Mouse (Mus musculus): ENCODE measurements around the gene Xxylt1. TPM values are rescaled to one million over a fixed set of nuclear protein-coding genes. Genes with fewer than 3 reads are reported as not detected.

Gene Xxylt1
- polyA plus RNA-seq, 1 experiment from 2014 or later = 12.9 TPM

DNA sequence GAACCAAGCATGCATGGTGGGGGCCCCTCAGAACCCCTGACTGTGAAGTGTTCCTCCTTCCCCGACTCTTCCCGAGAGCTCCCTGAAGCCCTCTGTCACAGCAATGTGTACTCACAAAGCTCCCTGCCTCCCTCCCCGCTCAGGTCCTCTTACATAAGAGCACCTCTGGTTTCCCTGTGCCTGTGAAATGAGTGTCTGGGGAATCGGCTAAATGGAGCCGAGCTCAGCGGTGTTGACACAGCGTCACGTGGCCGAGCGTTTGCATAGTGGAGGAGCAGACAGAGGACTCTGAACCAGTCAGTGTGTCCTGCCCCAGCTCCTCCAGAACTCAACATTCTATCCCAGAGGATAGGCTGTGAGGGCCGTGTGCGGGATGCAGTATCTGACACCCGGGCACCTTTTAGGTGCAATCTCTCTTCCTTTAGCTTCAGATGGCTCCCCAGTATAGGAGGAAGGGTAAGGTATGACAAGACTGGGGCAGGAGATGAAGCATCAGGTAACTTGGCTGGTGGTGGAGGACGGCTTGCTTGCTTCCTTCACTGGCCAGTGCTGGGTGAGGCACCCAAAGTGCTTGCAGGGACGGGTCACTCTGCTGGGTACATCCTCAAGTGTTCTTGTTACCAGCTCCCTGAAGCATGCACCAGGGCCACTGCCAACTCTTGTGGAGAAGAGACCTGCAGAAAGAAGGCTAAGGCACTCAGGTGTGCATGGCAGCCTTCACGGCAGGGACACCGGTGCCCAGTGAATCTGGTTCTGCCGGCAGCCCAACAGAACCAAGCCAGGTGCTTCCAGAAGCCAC lies 111.8 kb downstream of the Xxylt1 start:
- no peak overlapping the region for H3K4me3 ChIP-seq
- ATAC-seq (ENCODE audit: insufficient number of reproducible peaks, low FRiP score) = no peak
- H3K27me3 ChIP-seq (replicated peaks) = no peaks in the 10 kb centered on the region
- no peaks in the 10 kb centered on the region for H3K36me3 ChIP-seq
- no peak overlapping the region; the same call in 1 of the 2 replicates for H3K27ac ChIP-seq (ENCODE audit: poor library complexity, severe bottlenecking)
- no peak overlapping the region for H3K9ac ChIP-seq
- WGBS = 51% methylated on average over 18 of the region's 18 CpGs
- no peaks in the 10 kb centered on the region for H3K9me3 ChIP-seq (replicated peaks)
- peaks cover 68% of the 10 kb centered on the region for H3K4me1 ChIP-seq (replicated peaks)
- peak overlapping the region; percentile 9; the same call in 1 of the 2 replicates for H3K4me2 ChIP-seq

GRCm38 (mm10) chr16:30968402-30969151 lies 112.7 kb downstream of the Xxylt1 start:
- Histone ChIP-seq H3K27me3 (replicated peaks) (no peaks in the 10 kb centered on the region), H3K4me3 (no peak overlapping the region), H3K4me1 (replicated peaks) (peaks cover 71% of the 10 kb centered on the region), H3K9ac (no peak overlapping the region), H3K4me2 (no peak overlapping the region), H3K27ac (ENCODE audit: poor library complexity, severe bottlenecking) (no peak overlapping the region), H3K9me3 (replicated peaks) (no peaks in the 10 kb centered on the region), H3K36me3 (no peaks in the 10 kb centered on the region)
- WGBS = 77% methylated on average over 7 of the region's 7 CpGs
- no peak for ATAC-seq (ENCODE audit: insufficient number of reproducible peaks, low FRiP score)

GRCm38 (mm10) chr16:30966684-30967083 lies 114.5 kb downstream of the Xxylt1 start:
- Histone ChIP-seq H3K36me3 (no peaks in the 10 kb centered on the region), H3K9me3 (replicated peaks) (no peaks in the 10 kb centered on the region), H3K4me2 (no peak overlapping the region), H3K27ac (ENCODE audit: poor library complexity, severe bottlenecking) (peak overlapping the region; percentile 28), H3K27me3 (replicated peaks) (no peaks in the 10 kb centered on the region), H3K4me3 (no peak overlapping the region), H3K4me1 (replicated peaks) (peaks cover 57% of the 10 kb centered on the region), H3K9ac (no peak overlapping the region)
- WGBS = 24% methylated on average over 5 of the region's 5 CpGs
- peak; percentile 20; the same call in 1 of the 2 replicates for ATAC-seq (ENCODE audit: insufficient number of reproducible peaks, low FRiP score)

DNA sequence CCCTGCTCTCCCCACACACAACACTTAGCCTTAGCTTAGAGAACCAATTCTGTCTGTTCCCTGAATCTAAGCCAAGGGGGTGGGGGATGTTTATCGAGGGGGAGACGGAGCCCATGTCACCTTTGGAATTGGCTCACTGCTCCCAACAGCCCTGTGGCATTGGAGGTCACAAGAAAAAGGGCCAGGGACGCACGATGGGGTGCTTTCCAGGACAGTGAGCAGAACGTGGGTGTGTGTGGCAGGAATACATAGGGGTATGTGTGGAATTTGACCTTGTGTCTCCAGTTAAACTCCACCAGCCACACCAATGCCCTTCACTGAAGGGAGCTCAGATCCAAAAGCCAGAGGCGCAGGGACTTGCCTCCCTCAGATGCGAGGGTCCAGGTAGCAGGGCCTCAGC lies 116.3 kb downstream of the Xxylt1 start:
- ATAC-seq (ENCODE audit: insufficient number of reproducible peaks, low FRiP score) = no peak
- peaks cover 49% of the 10 kb centered on the region for H3K4me1 ChIP-seq (replicated peaks)

GRCm38 (mm10) chr16:30964411-30964810 lies 116.8 kb downstream of the Xxylt1 start:
- Histone ChIP-seq H3K4me3 (no peak overlapping the region), H3K9ac (no peak overlapping the region), H3K36me3 (no peaks in the 10 kb centered on the region), H3K27me3 (replicated peaks) (no peaks in the 10 kb centered on the region), H3K4me1 (replicated peaks) (peaks cover 44% of the 10 kb centered on the region), H3K4me2 (no peak overlapping the region), H3K9me3 (replicated peaks) (no peaks in the 10 kb centered on the region), H3K27ac (ENCODE audit: poor library complexity, severe bottlenecking) (peak overlapping the region; percentile 64)
- WGBS = 50% methylated on average over 6 of the region's 6 CpGs
- no peak for ATAC-seq (ENCODE audit: insufficient number of reproducible peaks, low FRiP score)

More for the DNA sequence above, 116.3 kb downstream of the Xxylt1 start:
- 51% methylated on average over 7 of the region's 7 CpGs for WGBS
- Histone ChIP-seq H3K4me3 (no peak overlapping the region), H3K27ac (ENCODE audit: poor library complexity, severe bottlenecking) (peak overlapping the region; percentile 64), H3K36me3 (no peaks in the 10 kb centered on the region), H3K27me3 (replicated peaks) (no peaks in the 10 kb centered on the region), H3K4me2 (no peak overlapping the region), H3K9me3 (replicated peaks) (no peaks in the 10 kb centered on the region), H3K9ac (no peak overlapping the region)

DNA sequence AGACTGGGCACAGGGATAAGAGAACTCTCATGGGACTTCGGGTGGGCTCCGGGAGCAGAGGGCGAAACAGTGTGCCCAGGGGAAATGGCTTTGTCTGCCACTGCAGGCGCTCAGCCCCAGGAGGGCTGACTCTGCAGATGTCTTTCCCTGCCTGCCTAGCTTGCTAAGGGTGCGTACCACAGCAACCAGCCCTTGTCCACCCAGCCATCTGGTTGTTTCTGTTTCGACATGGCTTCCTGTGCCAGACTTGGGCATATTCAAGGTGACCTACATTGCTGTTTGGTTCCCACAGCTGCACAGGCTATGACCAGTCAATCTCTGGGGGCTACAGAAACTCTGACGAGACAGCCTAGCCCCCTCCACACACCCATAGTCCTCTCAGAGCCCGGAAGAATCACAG lies 118.7 kb downstream of the Xxylt1 start:
- Histone ChIP-seq H3K9me3 (replicated peaks) (no peaks in the 10 kb centered on the region), H3K4me1 (replicated peaks) (peaks cover 40% of the 10 kb centered on the region), H3K36me3 (no peaks in the 10 kb centered on the region), H3K27ac (ENCODE audit: poor library complexity, severe bottlenecking) (no peak overlapping the region), H3K4me3 (no peak overlapping the region), H3K27me3 (replicated peaks) (no peaks in the 10 kb centered on the region), H3K4me2 (no peak overlapping the region), H3K9ac (no peak overlapping the region)
- no peak for ATAC-seq (ENCODE audit: insufficient number of reproducible peaks, low FRiP score)
- 92% methylated on average over 8 of the region's 8 CpGs for WGBS

GRCm38 (mm10) chr16:30961176-30961575 lies 120.1 kb downstream of the Xxylt1 start:
- Histone ChIP-seq H3K9me3 (replicated peaks) (no peaks in the 10 kb centered on the region), H3K27ac (ENCODE audit: poor library complexity, severe bottlenecking) (no peak overlapping the region), H3K36me3 (no peaks in the 10 kb centered on the region), H3K4me1 (replicated peaks) (peaks cover 30% of the 10 kb centered on the region), H3K9ac (no peak overlapping the region), H3K27me3 (replicated peaks) (no peaks in the 10 kb centered on the region), H3K4me3 (no peak overlapping the region), H3K4me2 (no peak overlapping the region)
- no peak for ATAC-seq (ENCODE audit: insufficient number of reproducible peaks, low FRiP score)
- WGBS = 90% methylated on average over 8 of the region's 8 CpGs

- 90% methylated on average over 4 of the region's 4 CpGs for WGBS
- Histone ChIP-seq H3K27me3 (replicated peaks) (no peaks in the 10 kb centered on the region), H3K4me3 (no peak overlapping the region), H3K4me2 (no peak overlapping the region), H3K9ac (no peak overlapping the region), H3K9me3 (replicated peaks) (no peaks in the 10 kb centered on the region), H3K27ac (ENCODE audit: poor library complexity, severe bottlenecking) (no peak overlapping the region), H3K36me3 (no peaks in the 10 kb centered on the region), H3K4me1 (replicated peaks) (peaks cover 24% of the 10 kb centered on the region)
- no peak for ATAC-seq (ENCODE audit: insufficient number of reproducible peaks, low FRiP score)
Measured at GRCm38 (mm10) chr16:30960266-30960665, 121.0 kb downstream of the Xxylt1 start.

- no peak for ATAC-seq (ENCODE audit: insufficient number of reproducible peaks, low FRiP score)
- no peaks in the 10 kb centered on the region for H3K27me3 ChIP-seq (replicated peaks)
- H3K9ac ChIP-seq = no peak overlapping the region
- no peak overlapping the region for H3K4me2 ChIP-seq
- H3K27ac ChIP-seq (ENCODE audit: poor library complexity, severe bottlenecking) = no peak overlapping the region
- H3K9me3 ChIP-seq (replicated peaks) = no peaks in the 10 kb centered on the region
- WGBS = 94% methylated on average over 12 of the region's 12 CpGs
- peaks cover 19% of the 10 kb centered on the region for H3K4me1 ChIP-seq (replicated peaks)
- H3K36me3 ChIP-seq = no peaks in the 10 kb centered on the region
- H3K4me3 ChIP-seq = no peak overlapping the region
Measured at GRCm38 (mm10) chr16:30959692-30960091, 121.5 kb downstream of the Xxylt1 start.

- Histone ChIP-seq H3K27ac (ENCODE audit: poor library complexity, severe bottlenecking) (no peak overlapping the region), H3K4me1 (replicated peaks) (0 out of 2 replicates have a peak, but pooled peaks cover 3% of the 10 kb centered on the region), H3K4me3 (no peak overlapping the region), H3K9ac (no peak overlapping the region), H3K9me3 (replicated peaks) (no peaks in the 10 kb centered on the region), H3K36me3 (no peaks in the 10 kb centered on the region), H3K27me3 (replicated peaks) (no peaks in the 10 kb centered on the region), H3K4me2 (no peak overlapping the region)
- 91% methylated on average over 8 of the region's 8 CpGs for WGBS
- ATAC-seq (ENCODE audit: insufficient number of reproducible peaks, low FRiP score) = no peak
Measured at GRCm38 (mm10) chr16:30956141-30956540, 125.1 kb downstream of the Xxylt1 start.

DNA sequence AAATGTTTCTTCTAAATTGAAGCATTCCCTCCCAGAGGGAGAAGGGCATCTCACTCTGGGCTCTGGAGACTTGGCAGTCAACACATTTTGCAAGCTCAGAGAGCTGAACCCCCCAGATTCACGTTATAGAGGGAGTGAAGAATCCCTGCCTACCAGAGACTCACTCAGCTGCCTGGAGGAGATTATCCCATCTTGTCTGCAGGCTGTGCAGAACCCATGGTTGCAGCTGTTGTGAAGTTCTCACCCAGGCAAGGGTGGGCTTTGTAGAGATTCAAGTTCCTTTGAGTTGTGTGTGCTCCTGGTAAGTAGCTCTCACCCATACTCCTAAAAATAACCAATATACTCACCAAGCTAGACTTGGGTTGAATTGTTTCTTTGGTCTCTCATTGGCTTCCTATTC lies 132.6 kb downstream of the Xxylt1 start:
- no peak for ATAC-seq (ENCODE audit: insufficient number of reproducible peaks, low FRiP score)
- no peaks in the 10 kb centered on the region for H3K36me3 ChIP-seq
- H3K4me2 ChIP-seq = no peak overlapping the region
- no peak overlapping the region for H3K27ac ChIP-seq (ENCODE audit: poor library complexity, severe bottlenecking)
- H3K27me3 ChIP-seq (replicated peaks) = no peaks in the 10 kb centered on the region
- no peak overlapping the region for H3K4me3 ChIP-seq
- peaks cover 7% of the 10 kb centered on the region for H3K9me3 ChIP-seq (replicated peaks)
- no peak overlapping the region for H3K9ac ChIP-seq
- H3K4me1 ChIP-seq (replicated peaks) = 0 out of 2 replicates have a peak, but pooled peaks cover 5% of the 10 kb centered on the region
- WGBS = 64% methylated on average over 1 of the region's 1 CpGs

Measured in heart, embryonic 12.5 days (tissue).